Mouse (Mus musculus): Measurements from ENCODE around the gene Panx1.

DNA sequence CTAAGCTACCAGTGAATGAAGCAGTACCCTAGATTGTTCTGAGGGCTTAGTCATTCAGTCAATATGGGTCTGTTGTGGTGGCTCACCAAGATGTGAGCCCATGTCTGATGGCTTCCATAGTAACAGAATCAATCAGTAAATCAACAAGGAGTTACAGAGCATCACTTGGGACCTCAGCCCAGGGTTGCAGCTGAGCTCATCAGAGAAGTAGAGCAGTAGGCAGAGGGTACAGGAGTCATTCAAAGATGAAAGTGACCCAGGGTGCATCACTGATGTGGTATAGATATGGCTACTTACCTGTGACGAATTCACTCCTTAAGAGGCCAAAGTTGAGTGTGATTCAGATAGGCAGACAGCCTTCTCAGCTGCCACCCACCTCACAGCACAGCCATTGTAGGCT is 49.8 kb downstream of the Panx1 start:
- TF ChIP-seq CTCF (IDR thresholded peaks at IDR 0.05; ENCODE audit: borderline replicate concordance, extremely low read depth, insufficient read depth, insufficient read length) (no peak), POLR2A (IDR thresholded peaks at IDR 0.05; ENCODE audit: borderline replicate concordance, extremely low read depth, insufficient read depth, insufficient read length, poor library complexity, severe bottlenecking) (no peak)

Data from brain, embryonic 14.5 days (tissue).